Mouse (Mus musculus) liver, embryonic 14.5 days (tissue): Measurements from ENCODE around the gene Ubiad1.

Source experiments
- CTCF ChIP-seq: IDR thresholded peaks from 2 replicates; pipeline ENCODE4 v1.5.1; 2016; ENCODE audit warnings: antibody characterized with exemption, low read depth, control low read depth
- EP300 ChIP-seq: IDR thresholded peaks from 2 replicates; pipeline ENCODE4 v1.6.1; 2016; ENCODE audit warnings: antibody characterized with exemption, low read depth

DNA sequence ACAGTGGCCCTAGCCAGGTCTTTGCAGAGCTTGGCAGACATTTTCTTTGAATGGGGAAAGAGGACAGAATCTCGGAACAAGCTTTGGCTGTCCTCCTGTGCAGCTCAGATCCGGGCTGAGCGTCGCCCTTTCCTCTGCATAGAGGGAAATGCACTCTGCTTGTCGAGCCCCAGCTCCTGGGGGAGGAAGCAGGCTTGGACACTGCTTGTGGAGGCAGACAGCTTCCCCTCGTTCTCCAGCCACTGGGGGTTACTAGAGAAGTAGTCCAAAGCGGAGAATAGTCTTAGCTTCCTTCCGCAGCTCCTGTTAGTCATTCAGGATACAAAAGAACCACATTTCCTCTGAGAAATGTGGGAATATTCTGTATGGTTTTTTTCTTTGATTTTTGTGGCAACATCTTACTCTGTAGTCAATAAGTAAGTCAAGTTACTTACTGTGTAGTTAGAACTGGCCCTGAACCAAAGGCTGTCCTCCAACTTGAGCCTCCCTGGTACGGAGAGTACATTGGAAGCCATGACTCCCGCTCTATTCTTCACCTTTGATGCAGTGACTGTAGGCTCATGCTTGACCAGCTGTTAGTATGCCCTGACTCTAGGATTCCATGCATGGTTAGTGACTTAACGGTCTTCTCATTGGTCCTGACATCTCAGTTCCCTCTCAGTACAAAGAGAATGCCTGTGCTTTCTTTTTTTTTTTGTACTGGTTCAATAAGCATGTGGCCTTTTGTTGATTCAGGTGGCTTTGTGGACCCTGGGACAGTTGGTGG is 25.1 kb upstream of the Ubiad1 start:
- TF ChIP-seq CTCF: no peak
- no peak for TF ChIP-seq EP300
